Mouse (Mus musculus): ENCODE results near the gene Fgfr2. TPM values are rescaled to one million over a fixed set of nuclear protein-coding genes. Genes with fewer than 3 reads are reported as not detected.

The Fgfr2 gene
- polyA plus RNA-seq, 1 experiment from 2014 or later: 81.1 TPM

DNA sequence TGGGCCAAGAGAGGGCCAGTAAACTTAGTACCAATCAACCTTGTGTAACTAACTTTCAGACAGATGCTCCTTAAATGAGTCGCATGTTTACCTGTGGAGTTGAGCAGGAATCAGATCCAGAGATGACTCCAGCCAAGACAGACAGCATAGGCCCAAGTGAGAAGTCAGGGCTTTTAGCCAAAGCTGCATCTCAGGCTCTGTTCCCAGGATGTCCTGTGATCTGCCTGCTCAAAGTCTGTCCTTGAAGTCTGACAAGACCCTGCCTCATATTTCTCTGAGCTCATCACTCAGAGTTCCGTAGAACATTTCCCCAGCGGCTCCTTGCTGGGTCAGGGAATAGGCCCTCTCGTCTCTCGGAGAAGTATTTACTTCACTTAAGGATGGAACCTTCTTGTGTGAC lies 2472.5 kb downstream of the Fgfr2 start:
- Histone ChIP-seq H3K4me3 (no peak overlapping the region), H3K9me3 (replicated peaks) (no peaks in the 10 kb centered on the region), H3K27me3 (no peaks in the 10 kb centered on the region), H3K27ac (no peak overlapping the region), H3K36me3 (no peaks in the 10 kb centered on the region), H3K4me1 (peaks cover 49% of the 10 kb centered on the region), H3K4me2 (replicated peaks) (no peak overlapping the region), H3K9ac (no peak overlapping the region)
- no peak for ATAC-seq (ENCODE audit: low FRiP score)
- WGBS: 82% methylated on average over 5 of the region's 5 CpGs

- Histone ChIP-seq H3K9ac (no peak overlapping the region), H3K9me3 (replicated peaks) (no peaks in the 10 kb centered on the region), H3K4me2 (replicated peaks) (no peak overlapping the region), H3K36me3 (no peaks in the 10 kb centered on the region), H3K27me3 (no peaks in the 10 kb centered on the region), H3K4me1 (peaks cover 41% of the 10 kb centered on the region), H3K4me3 (no peak overlapping the region), H3K27ac (no peak overlapping the region)
- no peak for ATAC-seq (ENCODE audit: low FRiP score)
- 36% methylated on average over 7 of the region's 7 CpGs for WGBS
Measured at GRCm38 (mm10) chr7:130649257-130649656, 2473.9 kb downstream of the Fgfr2 start.

GRCm38 (mm10) chr7:130648061-130648460 lies 2475.1 kb downstream of the Fgfr2 start:
- H3K4me1 ChIP-seq: peaks cover 33% of the 10 kb centered on the region
- H3K4me3 ChIP-seq: no peak overlapping the region
- WGBS: 86% methylated on average over 4 of the region's 4 CpGs

GRCm38 (mm10) chr7:130646762-130647139 lies 2476.4 kb downstream of the Fgfr2 start:
- ATAC-seq (ENCODE audit: low FRiP score): peak; percentile 63
- Histone ChIP-seq H3K4me3 (peak overlapping the region; percentile 57), H3K27ac (peak overlapping the region; percentile 82; the same call in 1 of the 2 replicates), H3K4me1 (peaks cover 30% of the 10 kb centered on the region), H3K36me3 (no peaks in the 10 kb centered on the region), H3K9me3 (replicated peaks) (no peaks in the 10 kb centered on the region), H3K27me3 (no peaks in the 10 kb centered on the region), H3K9ac (peak overlapping the region; percentile 73), H3K4me2 (replicated peaks) (peak overlapping the region; percentile 96)
- WGBS: under 1% methylated on average over 18 of the region's 18 CpGs

More at GRCm38 (mm10) chr7:130648061-130648460, 2475.1 kb downstream of the Fgfr2 start:
- H3K27me3 ChIP-seq: no peaks in the 10 kb centered on the region
- H3K27ac ChIP-seq: no peak overlapping the region
- no peak for ATAC-seq (ENCODE audit: low FRiP score)
- no peaks in the 10 kb centered on the region for H3K36me3 ChIP-seq
- H3K9ac ChIP-seq: no peak overlapping the region
- no peaks in the 10 kb centered on the region for H3K9me3 ChIP-seq (replicated peaks)
- no peak overlapping the region for H3K4me2 ChIP-seq (replicated peaks)

- ATAC-seq (ENCODE audit: low FRiP score): peak; percentile 80
- WGBS: under 1% methylated on average over 45 of the region's 55 CpGs
Measured at GRCm38 (mm10) chr7:130645994-130646761, 2477.0 kb downstream of the Fgfr2 start.

DNA sequence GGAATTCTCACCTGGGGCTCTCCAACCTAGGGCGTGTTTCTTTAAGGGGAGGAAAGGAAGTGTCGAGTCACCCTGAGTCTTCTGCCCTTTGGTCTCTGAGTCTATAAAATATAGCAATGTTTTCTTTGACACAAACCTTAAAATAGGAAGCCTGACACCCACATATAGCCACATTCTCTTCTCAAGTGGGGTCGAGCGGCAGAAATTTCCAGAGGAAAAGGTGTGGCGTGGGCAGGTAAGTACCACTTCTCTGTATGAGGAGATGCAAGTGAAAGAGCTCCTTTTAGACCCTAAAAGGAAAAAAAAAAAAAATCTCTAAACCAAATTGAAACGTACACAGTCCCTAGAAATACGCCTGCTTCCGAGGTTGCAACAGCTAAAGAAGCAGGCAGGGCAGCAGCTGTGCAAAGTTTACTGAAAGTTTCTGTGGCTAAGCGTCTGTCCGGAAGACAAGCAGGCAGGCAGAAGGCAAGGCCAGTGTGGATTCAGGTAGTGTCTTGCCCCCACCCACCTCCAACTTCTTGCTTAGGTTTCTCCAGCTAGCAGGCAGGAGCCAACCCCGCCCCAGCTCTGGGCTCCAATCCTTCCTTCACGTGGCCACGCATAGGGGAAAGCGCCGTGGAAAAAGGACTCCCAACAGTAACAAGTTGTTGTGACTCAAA lies 2477.7 kb downstream of the Fgfr2 start:
- Histone ChIP-seq H3K4me3 (peak overlapping the region; percentile 57), H3K27ac (peak overlapping the region; percentile 82), H3K27me3 (no peaks in the 10 kb centered on the region), H3K4me2 (replicated peaks) (peak overlapping the region; percentile 96), H3K36me3 (no peaks in the 10 kb centered on the region), H3K9me3 (replicated peaks) (no peaks in the 10 kb centered on the region), H3K4me1 (peaks cover 30% of the 10 kb centered on the region), H3K9ac (peak overlapping the region; percentile 73)
- ATAC-seq (ENCODE audit: low FRiP score): peak; percentile 35; the same call in 1 of the 2 replicates
- WGBS: 16% methylated on average over 15 of the region's 15 CpGs

More at GRCm38 (mm10) chr7:130645994-130646761, 2477.0 kb downstream of the Fgfr2 start:
- H3K4me3 ChIP-seq: peak overlapping the region; percentile 57
- no peaks in the 10 kb centered on the region for H3K27me3 ChIP-seq
- H3K36me3 ChIP-seq: no peaks in the 10 kb centered on the region
- peak overlapping the region; percentile 96 for H3K4me2 ChIP-seq (replicated peaks)
- no peaks in the 10 kb centered on the region for H3K9me3 ChIP-seq (replicated peaks)
- peak overlapping the region; percentile 73 for H3K9ac ChIP-seq
- H3K27ac ChIP-seq: peak overlapping the region; percentile 82
- H3K4me1 ChIP-seq: peaks cover 30% of the 10 kb centered on the region

- Histone ChIP-seq H3K9me3 (replicated peaks) (no peaks in the 10 kb centered on the region), H3K9ac (no peak overlapping the region), H3K36me3 (no peaks in the 10 kb centered on the region), H3K4me1 (peaks cover 13% of the 10 kb centered on the region), H3K27ac (no peak overlapping the region), H3K4me3 (no peak overlapping the region), H3K27me3 (no peaks in the 10 kb centered on the region), H3K4me2 (replicated peaks) (no peak overlapping the region)
- 92% methylated on average over 9 of the region's 9 CpGs for WGBS
- no peak for ATAC-seq (ENCODE audit: low FRiP score)
Measured at GRCm38 (mm10) chr7:130640681-130641080, 2482.5 kb downstream of the Fgfr2 start.

GRCm38 (mm10) chr7:130637811-130638210 lies 2485.3 kb downstream of the Fgfr2 start:
- H3K27ac ChIP-seq: no peak overlapping the region
- H3K27me3 ChIP-seq: no peaks in the 10 kb centered on the region
- 34% methylated on average over 6 of the region's 6 CpGs for WGBS
- H3K4me1 ChIP-seq: 0 out of 2 replicates have a peak, but pooled peaks cover 8% of the 10 kb centered on the region
- H3K9me3 ChIP-seq (replicated peaks): no peaks in the 10 kb centered on the region
- no peaks in the 10 kb centered on the region for H3K36me3 ChIP-seq
- no peak for ATAC-seq (ENCODE audit: low FRiP score)
- no peak overlapping the region for H3K9ac ChIP-seq
- no peak overlapping the region for H3K4me3 ChIP-seq
- H3K4me2 ChIP-seq (replicated peaks): no peak overlapping the region

DNA sequence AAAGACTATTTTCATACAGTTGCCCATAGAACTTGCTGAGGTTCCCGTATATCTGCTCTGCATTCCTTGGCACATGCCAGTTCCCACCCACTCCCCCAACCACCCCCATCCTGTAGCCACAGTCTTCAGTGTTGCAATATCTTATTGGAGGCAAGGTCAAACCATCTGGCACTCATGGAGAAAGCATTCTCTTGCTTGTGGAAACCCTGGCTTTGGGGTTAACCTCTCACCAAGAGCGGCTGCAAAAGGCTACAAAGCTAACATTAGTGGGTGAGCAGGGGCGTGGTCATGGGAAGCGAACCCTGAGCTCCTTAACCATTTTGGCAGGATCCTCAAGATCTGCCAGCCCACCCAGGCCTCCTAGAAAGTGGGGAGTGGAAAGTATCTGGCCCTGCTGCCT lies 2486.2 kb downstream of the Fgfr2 start:
- Histone ChIP-seq H3K27ac (no peak overlapping the region), H3K9me3 (replicated peaks) (no peaks in the 10 kb centered on the region), H3K9ac (no peak overlapping the region), H3K4me3 (no peak overlapping the region), H3K27me3 (no peaks in the 10 kb centered on the region), H3K4me2 (replicated peaks) (no peak overlapping the region), H3K36me3 (no peaks in the 10 kb centered on the region), H3K4me1 (0 out of 2 replicates have a peak, but pooled peaks cover 8% of the 10 kb centered on the region)
- 83% methylated on average over 4 of the region's 4 CpGs for WGBS
- ATAC-seq (ENCODE audit: low FRiP score): no peak

- Histone ChIP-seq H3K27me3 (no peaks in the 10 kb centered on the region), H3K4me1 (0 out of 2 replicates have a peak, but pooled peaks cover 11% of the 10 kb centered on the region), H3K9me3 (replicated peaks) (no peaks in the 10 kb centered on the region), H3K9ac (no peak overlapping the region), H3K4me2 (replicated peaks) (no peak overlapping the region), H3K27ac (no peak overlapping the region), H3K36me3 (no peaks in the 10 kb centered on the region), H3K4me3 (no peak overlapping the region)
- ATAC-seq (ENCODE audit: low FRiP score): no peak
- 80% methylated on average over 3 of the region's 3 CpGs for WGBS
Measured at GRCm38 (mm10) chr7:130636274-130636673, 2486.9 kb downstream of the Fgfr2 start.

GRCm38 (mm10) chr7:130635212-130635611 lies 2487.9 kb downstream of the Fgfr2 start:
- H3K27ac ChIP-seq: no peak overlapping the region
- no peaks in the 10 kb centered on the region for H3K27me3 ChIP-seq
- H3K4me1 ChIP-seq: 0 out of 2 replicates have a peak, but pooled peaks cover 15% of the 10 kb centered on the region
- H3K4me3 ChIP-seq: no peak overlapping the region
- no peaks in the 10 kb centered on the region for H3K9me3 ChIP-seq (replicated peaks)
- 57% methylated on average over 7 of the region's 7 CpGs for WGBS
- H3K4me2 ChIP-seq (replicated peaks): no peak overlapping the region
- ATAC-seq (ENCODE audit: low FRiP score): no peak
- no peaks in the 10 kb centered on the region for H3K36me3 ChIP-seq
- no peak overlapping the region for H3K9ac ChIP-seq

DNA sequence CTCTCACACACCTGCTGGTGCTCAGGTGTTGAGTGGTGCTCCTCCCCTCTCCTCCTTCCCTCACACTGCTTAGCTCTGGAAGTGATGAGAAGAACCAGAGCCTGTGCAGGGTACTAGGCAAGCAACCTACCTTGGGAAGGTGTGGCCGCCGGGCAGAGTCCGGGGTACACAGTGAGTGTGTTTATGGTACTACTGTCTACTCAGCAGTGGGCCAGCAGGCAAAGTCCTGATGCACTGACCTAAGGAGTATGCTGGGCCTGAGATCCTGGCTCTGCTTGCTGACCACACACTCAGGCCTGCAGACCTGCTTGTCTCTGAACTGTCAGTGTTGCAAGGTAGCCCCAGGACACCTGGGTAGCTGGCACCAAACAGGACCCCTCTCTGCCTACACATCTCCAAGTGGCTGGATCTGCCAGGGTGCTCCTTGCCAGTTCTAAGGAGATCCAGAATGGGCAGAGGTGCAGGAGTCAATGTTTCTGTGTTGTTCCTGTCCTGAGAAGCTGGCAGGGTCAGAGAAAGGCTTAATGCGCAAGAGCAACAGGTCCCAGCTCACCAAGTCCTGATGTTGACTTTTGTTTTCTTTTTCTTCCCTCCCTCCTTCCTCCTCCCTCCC lies 2488.8 kb downstream of the Fgfr2 start:
- no peak overlapping the region for H3K27ac ChIP-seq
- H3K4me3 ChIP-seq: no peak overlapping the region
- no peaks in the 10 kb centered on the region for H3K9me3 ChIP-seq (replicated peaks)
- ATAC-seq (ENCODE audit: low FRiP score): no peak
- 85% methylated on average over 4 of the region's 4 CpGs for WGBS
- no peaks in the 10 kb centered on the region for H3K36me3 ChIP-seq
- H3K9ac ChIP-seq: no peak overlapping the region
- H3K4me1 ChIP-seq: 0 out of 2 replicates have a peak, but pooled peaks cover 15% of the 10 kb centered on the region
- no peaks in the 10 kb centered on the region for H3K27me3 ChIP-seq
- no peak overlapping the region for H3K4me2 ChIP-seq (replicated peaks)

Measured in hindbrain, embryonic 12.5 days (tissue).